Mouse (Mus musculus) olfactory bulb, adult 2 months (tissue): ENCODE results near the gene Arid5b.

Experiments
- CTCF ChIP-seq: fragments of 200-500 bp; IDR thresholded peaks from 2 replicates; pipeline ENCODE4 v1.5.1; 2012; ENCODE audit warnings: low read depth, mild to moderate bottlenecking, low read length, moderate library complexity; ENCODE audit not compliant: insufficient read depth
- POLR2A ChIP-seq: fragments of 200-500 bp; IDR thresholded peaks from 2 replicates; pipeline ENCODE4 v1.6.1; 2012; ENCODE audit warnings: mild to moderate bottlenecking, low read depth, low read length, moderate library complexity; ENCODE audit not compliant: insufficient read depth

GRCm38 (mm10) chr10:68101251-68101650 lies 177.3 kb downstream of the Arid5b start:
- TF ChIP-seq CTCF (no peak), POLR2A (no peak)
